Mouse (Mus musculus): Measurements from ENCODE around the gene Hnrnpab. TPM values are rescaled to one million over a fixed set of nuclear protein-coding genes. Genes with fewer than 3 reads are reported as not detected.

The Hnrnpab gene
- polyA plus RNA-seq, 1 experiment from 2014 or later: 530 TPM

GRCm38 (mm10) chr11:51555066-51555465 is 51.6 kb downstream of the Hnrnpab start:
- WGBS: 79% methylated on average over 2 of the region's 2 CpGs
- no peak overlapping the region for H3K4me2 ChIP-seq (ENCODE audit: low read length)

GRCm38 (mm10) chr11:51554590-51554989 is 52.1 kb downstream of the Hnrnpab start:
- Histone ChIP-seq H3K27ac (replicated peaks; ENCODE audit: low read depth, low read length) (no peak overlapping the region), H3K9me3 (ENCODE audit: control insufficient read depth, low read length) (no peaks in the 10 kb centered on the region), H3K9ac (replicated peaks; ENCODE audit: low read length) (no peak overlapping the region), H3K36me3 (ENCODE audit: control insufficient read depth, insufficient read depth, low read length) (no peaks in the 10 kb centered on the region), H3K4me1 (ENCODE audit: control insufficient read depth, insufficient read depth, low read length) (no peaks in the 10 kb centered on the region), H3K4me2 (ENCODE audit: low read length) (no peak overlapping the region), H3K4me3 (replicated peaks; ENCODE audit: low read depth, low read length) (no peak overlapping the region), H3K27me3 (ENCODE audit: control insufficient read depth, insufficient read depth, low read length) (no peaks in the 10 kb centered on the region)
- 78% methylated on average over 9 of the region's 10 CpGs for WGBS
- ATAC-seq (ENCODE audit: low FRiP score, low TSS enrichment): no peak
- DNase-seq: peak; percentile 43

More at GRCm38 (mm10) chr11:51555066-51555465, 51.6 kb downstream of the Hnrnpab start:
- ATAC-seq (ENCODE audit: low FRiP score, low TSS enrichment) (no peak), DNase-seq (no peak)
- Histone ChIP-seq H3K36me3 (ENCODE audit: control insufficient read depth, insufficient read depth, low read length) (no peaks in the 10 kb centered on the region), H3K4me1 (ENCODE audit: control insufficient read depth, insufficient read depth, low read length) (no peaks in the 10 kb centered on the region), H3K9me3 (ENCODE audit: control insufficient read depth, low read length) (no peaks in the 10 kb centered on the region), H3K9ac (replicated peaks; ENCODE audit: low read length) (no peak overlapping the region), H3K4me3 (replicated peaks; ENCODE audit: low read depth, low read length) (no peak overlapping the region), H3K27me3 (ENCODE audit: control insufficient read depth, insufficient read depth, low read length) (no peaks in the 10 kb centered on the region), H3K27ac (replicated peaks; ENCODE audit: low read depth, low read length) (no peak overlapping the region)

- H3K36me3 ChIP-seq (ENCODE audit: control insufficient read depth, insufficient read depth, low read length): no peaks in the 10 kb centered on the region
- no peak overlapping the region for H3K27ac ChIP-seq (replicated peaks; ENCODE audit: low read depth, low read length)
- H3K4me2 ChIP-seq (ENCODE audit: low read length): no peak overlapping the region
- H3K27me3 ChIP-seq (ENCODE audit: control insufficient read depth, insufficient read depth, low read length): no peaks in the 10 kb centered on the region
- DNase-seq: no peak
- 43% methylated on average over 3 of the region's 3 CpGs for WGBS
- H3K4me3 ChIP-seq (replicated peaks; ENCODE audit: low read depth, low read length): no peak overlapping the region
- no peak overlapping the region for H3K9ac ChIP-seq (replicated peaks; ENCODE audit: low read length)
- no peak for ATAC-seq (ENCODE audit: low FRiP score, low TSS enrichment)
- H3K9me3 ChIP-seq (ENCODE audit: control insufficient read depth, low read length): no peaks in the 10 kb centered on the region
- H3K4me1 ChIP-seq (ENCODE audit: control insufficient read depth, insufficient read depth, low read length): no peaks in the 10 kb centered on the region
These were observed 54.6 kb downstream of the Hnrnpab start for GRCm38 (mm10) chr11:51552091-51552490.

- DNase-seq: peak; percentile 33
- Histone ChIP-seq H3K27ac (replicated peaks; ENCODE audit: low read depth, low read length) (no peak overlapping the region), H3K27me3 (ENCODE audit: control insufficient read depth, insufficient read depth, low read length) (no peaks in the 10 kb centered on the region), H3K4me3 (replicated peaks; ENCODE audit: low read depth, low read length) (no peak overlapping the region), H3K9me3 (ENCODE audit: control insufficient read depth, low read length) (no peaks in the 10 kb centered on the region), H3K4me2 (ENCODE audit: low read length) (no peak overlapping the region), H3K4me1 (ENCODE audit: control insufficient read depth, insufficient read depth, low read length) (no peaks in the 10 kb centered on the region), H3K36me3 (ENCODE audit: control insufficient read depth, insufficient read depth, low read length) (no peaks in the 10 kb centered on the region), H3K9ac (replicated peaks; ENCODE audit: low read length) (no peak overlapping the region)
- ATAC-seq (ENCODE audit: low FRiP score, low TSS enrichment): no peak
- 77% methylated on average over 5 of the region's 5 CpGs for WGBS
These were observed 55.4 kb downstream of the Hnrnpab start for GRCm38 (mm10) chr11:51551253-51551652.

Other genes starting within 250 kb of the Hnrnpab start
- gene Phykpl, start 22.1 kb downstream of the Hnrnpab start, polyA plus RNA-seq (2014; fragmentation: Nextera tagmentation; extraction: Ambion mirVana): 8.7 and 12.5 TPM in 2 replicates
- 107 and 115 TPM in 2 replicates for gene Nhp2, start 12.9 kb upstream of the Hnrnpab start, polyA plus RNA-seq (2014; fragmentation: Nextera tagmentation; extraction: Ambion mirVana)
- gene Rmnd5b, start 29.0 kb upstream of the Hnrnpab start, polyA plus RNA-seq (2014; fragmentation: Nextera tagmentation; extraction: Ambion mirVana): 79.2 and 87.7 TPM in 2 replicates
- 11.6 and 15.2 TPM in 2 replicates for gene N4bp3, start 44.0 kb upstream of the Hnrnpab start, polyA plus RNA-seq (2014; fragmentation: Nextera tagmentation; extraction: Ambion mirVana)
- 0.85 and 1.00 TPM in 2 replicates for gene D930048N14Rik, start 44.1 kb upstream of the Hnrnpab start, polyA plus RNA-seq (2014; fragmentation: Nextera tagmentation; extraction: Ambion mirVana)
- 110 and 116 TPM in 2 replicates for gene 0610009B22Rik, start 82.0 kb upstream of the Hnrnpab start, polyA plus RNA-seq (2014; fragmentation: Nextera tagmentation; extraction: Ambion mirVana)
- 15.0 and 16.9 TPM in 2 replicates for gene Sec24a, start 156.8 kb upstream of the Hnrnpab start, polyA plus RNA-seq (2014; fragmentation: Nextera tagmentation; extraction: Ambion mirVana)
- gene Sar1b, start 156.8 kb upstream of the Hnrnpab start, polyA plus RNA-seq (2014; fragmentation: Nextera tagmentation; extraction: Ambion mirVana): 188 and 211 TPM in 2 replicates

Measured in midbrain, embryonic 14.5 days (tissue).